Mouse (Mus musculus) embryonic fibroblast, embryonic 13.5 days (primary cell): ENCODE results near the gene Mef2c.

ENCODE experiments used
- CTCF ChIP-seq: IDR thresholded peaks from 2 replicates; pipeline ENCODE4 v1.5.1; 2011; ENCODE audit warnings: mild to moderate bottlenecking, control low read depth, low read length, moderate library complexity, borderline replicate concordance; ENCODE audit not compliant: insufficient read depth
- POLR2A ChIP-seq: IDR thresholded peaks from 2 replicates; pipeline ENCODE4 v1.6.1; 2011; ENCODE audit warnings: low read depth, mild to moderate bottlenecking, control low read depth, low read length, moderate library complexity

GRCm38 (mm10) chr13:83666179-83666578, 162.3 kb downstream of the Mef2c start:
- TF ChIP-seq POLR2A (no peak), CTCF (no peak)
